ENCODE assay signal across 15 mouse cellular contexts in genomic region chr2:51137726-51138125, GRCm38 (mm10). TPM values are rescaled to one million over a fixed set of nuclear protein-coding genes. Genes with fewer than 3 reads are reported as not detected.
DNase-seq lines count a peak whose midpoint lies in the region; ATAC-seq and TF ChIP-seq lines count a peak whose summit lies in the region.
"Had no signal": no experiment of that assay in that cellular context is flagged by ENCODE, and none has a peak within 500 bp of the region (broad histone marks: within the 10 kb centered on the region; RNA-seq: fewer than 3 reads in every experiment).

No protein-coding gene starts in this region.

- no peak for DNase-seq in hindbrain, embryonic 10.5 days (ENCODE audit: low spot score)
- no peak for DNase-seq in hindbrain, postnatal 0 days (ENCODE audit: low spot score)
- DNase-seq in large intestine, adult 2 months (ENCODE audit: low read depth, low spot score) = peak; percentile 64
- DNase-seq in thymus, postnatal 10 days (ENCODE audit: low spot score in 2 of 2) = no peak
- DNase-seq in frontal cortex, adult 2 months (ENCODE audit: extremely low spot score in 1 of 2, low spot score in 1 of 2) = no peak
- DNase-seq in heart, postnatal 36 days = no peak
- DNase-seq: adrenal gland, postnatal 36 days; heart, adult 11 months; heart, postnatal 10 days; lung, embryonic 14.5 days had no signal

- no peak overlapping the region for H3K4me2 ChIP-seq in hindbrain, postnatal 0 days (ENCODE audit: low read depth, low read length)
- peak overlapping the region; percentile 26; the same call in 1 of the 2 replicates for H3K4me2 ChIP-seq in intestine, embryonic 16.5 days (ENCODE audit: low read depth, low read length)
- H3K4me2 ChIP-seq in myocyte (ENCODE audit: low read depth) = no peak overlapping the region
- H3K4me2 ChIP-seq: lung, embryonic 14.5 days had no signal

- 0 out of 2 replicates have a peak overlapping the region, but pooled peaks have one; percentile 0 for H3K4me3 ChIP-seq in hindbrain, embryonic 10.5 days
- no peak overlapping the region for H3K4me3 ChIP-seq in hindbrain, postnatal 0 days (ENCODE audit: low read length)
- no peak overlapping the region for H3K4me3 ChIP-seq in intestine, embryonic 16.5 days (ENCODE audit: low read length)
- H3K4me3 ChIP-seq in myocyte = no peak overlapping the region
- H3K4me3 ChIP-seq: left cerebral cortex, adult 2 months; neural tube, embryonic 12.5 days had no signal

- TF ChIP-seq CTCF in hindbrain, postnatal 0 days (IDR thresholded peaks at IDR 0.05; ENCODE audit: low read depth) = no peak

- intact Hi-C loops in heart, postnatal 36 days (cut with DNase I) = no loop called here

- ATAC-seq in hindbrain, postnatal 0 days = no peak
- peak; percentile 90 for ATAC-seq in intestine, embryonic 16.5 days

- no peaks in the 10 kb centered on the region for H3K27me3 ChIP-seq in hindbrain, embryonic 10.5 days (ENCODE audit: insufficient read depth, poor library complexity, severe bottlenecking)
- H3K27me3 ChIP-seq in hindbrain, postnatal 0 days (ENCODE audit: insufficient read depth, low read length) = no peaks in the 10 kb centered on the region
- no peaks in the 10 kb centered on the region for H3K27me3 ChIP-seq in intestine, embryonic 16.5 days (replicated peaks; ENCODE audit: control insufficient read depth, insufficient read depth, low read length)
- H3K27me3 ChIP-seq in myocyte (ENCODE audit: control insufficient read depth, insufficient read depth, insufficient read length) = no peaks in the 10 kb centered on the region
- H3K27me3 ChIP-seq: neural tube, embryonic 12.5 days had no signal

- 0 out of 2 replicates have a peak overlapping the region, but pooled peaks have one; percentile 16 for H3K27ac ChIP-seq in hindbrain, embryonic 10.5 days
- no peak overlapping the region for H3K27ac ChIP-seq in hindbrain, postnatal 0 days
- peak overlapping the region; percentile 34 for H3K27ac ChIP-seq in intestine, embryonic 16.5 days (ENCODE audit: low read length)
- H3K27ac ChIP-seq: kidney, postnatal 0 days; left cerebral cortex, adult 2 months; neural tube, embryonic 12.5 days had no signal

- WGBS in hindbrain, embryonic 10.5 days = 43% methylated on average over 4 of the region's 4 CpGs
- 55% methylated on average over 4 of the region's 4 CpGs for WGBS in hindbrain, postnatal 0 days
- WGBS in intestine, embryonic 16.5 days = 32% methylated on average over 4 of the region's 4 CpGs
- 18% methylated on average over 4 of the region's 4 CpGs for WGBS in large intestine, adult 2 months

- no peaks in the 10 kb centered on the region for H3K9me3 ChIP-seq in hindbrain, embryonic 10.5 days
- no peaks in the 10 kb centered on the region for H3K9me3 ChIP-seq in hindbrain, postnatal 0 days (ENCODE audit: low read length)
- H3K9me3 ChIP-seq in intestine, embryonic 16.5 days (ENCODE audit: control insufficient read depth, low read length) = no peaks in the 10 kb centered on the region
- H3K9me3 ChIP-seq: neural tube, embryonic 12.5 days had no signal

- no peak overlapping the region for H3ac ChIP-seq in myocyte (ENCODE audit: control insufficient read depth, insufficient read length)

- H3K36me3 ChIP-seq in hindbrain, embryonic 10.5 days = peaks cover 68% of the 10 kb centered on the region
- peaks cover 11% of the 10 kb centered on the region; the same call in 1 of the 2 replicates for H3K36me3 ChIP-seq in hindbrain, postnatal 0 days (ENCODE audit: insufficient read depth, low read length)
- H3K36me3 ChIP-seq in intestine, embryonic 16.5 days (ENCODE audit: control insufficient read depth, insufficient read depth, low read length) = peaks cover 16% of the 10 kb centered on the region
- peaks cover 43% of the 10 kb centered on the region for H3K36me3 ChIP-seq in myocyte (ENCODE audit: control insufficient read depth, insufficient read depth)

- peaks cover 60% of the 10 kb centered on the region for H3K4me1 ChIP-seq in hindbrain, embryonic 10.5 days (replicated peaks)
- peaks cover 15% of the 10 kb centered on the region; the same call in 1 of the 2 replicates for H3K4me1 ChIP-seq in hindbrain, postnatal 0 days (ENCODE audit: insufficient read depth, low read length)
- peaks cover 57% of the 10 kb centered on the region for H3K4me1 ChIP-seq in intestine, embryonic 16.5 days (ENCODE audit: control insufficient read depth, insufficient read depth, low read length)

- H3K9ac ChIP-seq in hindbrain, postnatal 0 days (replicated peaks; ENCODE audit: low read length) = no peak overlapping the region
- H3K9ac ChIP-seq in intestine, embryonic 16.5 days (ENCODE audit: low read depth, low read length) = no peak overlapping the region
- H3K9ac ChIP-seq: lung, embryonic 14.5 days; neural tube, embryonic 12.5 days had no signal

- no peak for TF ChIP-seq POLR2A in myocyte (IDR thresholded peaks at IDR 0.05; ENCODE audit: insufficient read length, low read depth)

- peaks cover 74% of the 10 kb centered on the region for H3K79me2 ChIP-seq in myocyte (ENCODE audit: control insufficient read depth, insufficient read depth)

TF ChIP-seq in myocyte, 11 proteins besides CTCF, POLR2A, EP300 and RAD21:
- TF ChIP-seq MAX (IDR thresholded peaks at IDR 0.05; ENCODE audit: low read depth) = no peak
- no peak for TF ChIP-seq USF1 (IDR thresholded peaks at IDR 0.05; ENCODE audit: low read depth)
- peak; percentile 17 for TF ChIP-seq POLR2AphosphoS2 (IDR thresholded peaks at IDR 0.05; ENCODE audit: insufficient read length, low read depth)
- no peak for TF ChIP-seq MYOG (IDR thresholded peaks at IDR 0.05; ENCODE audit: control insufficient read depth in 1 of 3, insufficient read depth in 1 of 3, insufficient read length in 2 of 3, low read depth in 2 of 3)
- no peak for TF ChIP-seq E2F4 (IDR thresholded peaks at IDR 0.05; ENCODE audit: insufficient read depth)

RNA-seq across cellular contexts. Expression of gene Rnd3, which starts 11.2 kb away (rescaled TPM):
- 154 and 217 TPM in 2 replicates for polyA plus RNA-seq in hindbrain, embryonic 10.5 days (2016; fragmentation: Nextera tagmentation; extraction: Ambion mirVana)
- total RNA-seq in hindbrain, postnatal 0 days (2014; rRNA removed) = 41.5 and 43.1 TPM in 2 replicates
- 57.9 and 60.1 TPM in 2 replicates for polyA plus RNA-seq in hindbrain, postnatal 0 days (2015; fragmentation: Nextera tagmentation; extraction: Ambion mirVana)
- 49.5 and 53.8 TPM in 2 replicates for polyA plus RNA-seq in intestine, embryonic 16.5 days (2015; fragmentation: Nextera tagmentation; extraction: Ambion mirVana)
- 3.1 and 4.0 TPM in 2 replicates for polyA plus RNA-seq in large intestine, adult 2 months (2012; rRNA removed)
- 10.3 TPM for polyA plus RNA-seq in myocyte (2012; fragmentation: generic; extraction: Trizol)
- 26.7 and 27.7 TPM in 2 replicates for polyA plus RNA-seq in frontal cortex, adult 2 months (2012; rRNA removed)
- total RNA-seq in heart, postnatal 36 days (2021) = 10 to 100 TPM; 15.3 to 18.9 TPM
